Mouse (Mus musculus): ENCODE results near the gene Trpc5.

The Trpc5 gene

DNA sequence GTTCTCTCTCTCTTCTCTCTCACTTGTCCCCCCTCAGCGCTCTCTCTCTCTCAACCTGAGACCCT, at the start of gene Trpc5:
Gene Trpc5, minus strand, starts transcription at position 39 of the 65 bp plus-strand sequence.
- no peak for DNase-seq

DNA sequence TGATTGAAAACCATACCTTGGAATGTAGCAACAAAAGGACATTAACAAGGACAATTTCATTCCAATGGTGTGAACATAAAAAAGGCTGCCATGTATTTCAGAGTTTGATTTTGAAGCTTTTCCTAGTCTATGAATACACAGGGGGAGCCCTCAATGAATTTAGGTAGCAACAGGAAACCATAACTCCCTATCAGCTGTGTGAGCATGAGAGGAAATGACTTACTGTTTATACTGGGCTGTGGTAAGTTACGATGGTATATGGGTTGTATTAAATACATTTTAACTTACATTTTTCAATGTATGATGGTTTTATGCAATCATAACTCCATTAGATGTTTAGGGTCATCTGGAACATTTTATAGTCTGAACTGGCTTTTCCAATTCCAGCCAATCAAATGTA, 28.4 kb upstream of the Trpc5 start:
- no peak for DNase-seq

DNA sequence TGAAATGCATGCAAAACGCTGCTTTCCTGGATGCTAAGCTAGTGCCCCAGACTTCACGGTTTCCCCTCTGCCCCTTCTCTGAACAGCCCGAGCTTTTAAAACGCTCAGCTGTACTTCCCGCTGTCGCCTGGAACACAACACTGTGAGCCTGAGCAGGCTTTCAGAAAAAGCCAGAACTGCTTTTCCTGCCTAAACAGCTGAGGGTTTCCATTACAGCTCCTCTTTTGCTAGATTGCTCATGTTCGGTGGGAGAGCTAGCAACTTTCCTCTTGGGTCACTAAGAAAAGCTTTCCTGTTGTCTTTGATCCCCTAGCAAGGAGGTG, 1.8 kb upstream of the Trpc5 start:
- peak; percentile 3 for DNase-seq

DNA sequence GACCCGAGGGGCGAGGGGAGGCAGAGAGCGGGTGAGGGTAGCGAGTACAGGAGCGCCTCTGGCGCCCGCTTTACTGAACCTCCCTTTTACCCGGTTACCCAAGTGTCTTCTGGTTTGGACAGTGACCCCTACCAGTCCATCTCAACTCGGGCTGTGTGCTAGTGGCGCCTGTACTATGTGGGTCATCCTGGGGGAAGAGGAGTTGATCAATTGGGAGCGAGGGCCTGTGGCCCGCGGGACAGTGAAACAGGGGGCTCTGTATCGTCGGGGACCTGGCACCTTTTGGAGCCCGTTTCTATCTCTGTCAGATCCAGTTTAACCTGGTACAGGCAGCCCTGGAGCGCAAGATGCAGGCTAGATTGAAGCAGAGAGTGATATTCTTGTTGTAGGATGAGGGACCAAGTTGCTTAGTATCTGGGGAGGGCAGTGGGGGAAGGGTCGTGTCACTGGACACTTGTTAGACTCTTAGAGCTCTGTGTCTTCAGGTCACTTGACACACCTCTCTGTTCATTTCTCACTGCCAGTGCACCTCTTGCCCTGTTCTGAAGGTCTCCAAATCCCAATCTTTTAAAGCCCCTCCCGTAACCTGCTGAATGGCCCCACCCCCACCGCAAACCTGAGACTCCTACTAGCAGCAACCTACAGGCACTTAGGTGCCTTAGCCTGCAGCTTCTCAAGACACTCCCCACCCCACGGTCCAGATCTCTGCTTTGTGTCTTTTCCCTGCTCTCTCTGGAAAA, 1.3 kb upstream of the Trpc5 start:
- DNase-seq, result peak; percentile 1

DNA sequence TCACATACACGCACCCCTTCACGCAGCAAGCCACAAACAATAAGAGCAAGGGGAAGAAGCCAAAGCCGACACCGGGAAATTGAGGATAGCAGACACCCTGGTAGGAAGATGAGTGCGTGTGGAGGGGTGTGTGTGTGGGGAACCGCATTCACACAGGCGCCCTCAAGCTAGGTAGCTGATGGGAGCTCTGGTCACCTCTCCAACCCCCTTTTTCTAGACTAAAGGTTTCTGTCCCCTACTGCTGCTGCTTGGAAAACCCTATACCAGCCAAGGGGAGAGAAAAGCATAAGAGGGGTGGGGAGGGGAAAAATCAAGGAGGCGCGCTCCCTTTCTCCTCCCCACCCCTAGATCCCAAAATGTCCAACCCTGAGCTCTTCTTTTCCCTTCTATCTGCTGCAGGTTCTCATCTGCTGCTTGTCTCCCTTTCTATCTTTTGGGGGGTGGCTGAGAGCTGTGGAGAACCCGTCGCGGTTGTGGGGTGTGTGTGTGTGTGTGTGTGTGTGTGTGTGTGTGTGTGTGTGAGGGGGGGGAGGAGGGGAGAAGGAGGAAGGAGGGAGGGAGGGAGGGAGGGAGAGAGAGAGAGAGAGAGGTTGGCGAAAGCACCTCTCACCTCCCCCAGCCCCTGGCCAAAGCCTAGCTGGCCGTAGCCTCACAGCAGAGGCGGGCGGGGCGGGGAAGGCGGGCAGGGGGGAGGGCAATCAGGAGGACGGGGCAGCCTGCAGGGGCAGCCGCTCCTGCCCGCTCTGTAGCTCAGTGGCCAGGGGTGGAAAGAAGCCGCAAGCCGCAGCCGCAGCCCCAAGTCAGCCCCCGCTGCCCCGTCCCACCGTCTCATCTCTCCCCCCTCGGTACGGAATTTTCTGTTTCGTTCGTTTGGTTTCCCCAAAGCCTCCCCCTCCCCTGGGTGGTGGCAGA, 483 bp upstream of the Trpc5 start, which contains the start of gene Rtl4:
Gene Rtl4, plus strand, starts transcription at position 701 of the 912 bp plus-strand sequence.
- peak; percentile 43 for DNase-seq

DNA sequence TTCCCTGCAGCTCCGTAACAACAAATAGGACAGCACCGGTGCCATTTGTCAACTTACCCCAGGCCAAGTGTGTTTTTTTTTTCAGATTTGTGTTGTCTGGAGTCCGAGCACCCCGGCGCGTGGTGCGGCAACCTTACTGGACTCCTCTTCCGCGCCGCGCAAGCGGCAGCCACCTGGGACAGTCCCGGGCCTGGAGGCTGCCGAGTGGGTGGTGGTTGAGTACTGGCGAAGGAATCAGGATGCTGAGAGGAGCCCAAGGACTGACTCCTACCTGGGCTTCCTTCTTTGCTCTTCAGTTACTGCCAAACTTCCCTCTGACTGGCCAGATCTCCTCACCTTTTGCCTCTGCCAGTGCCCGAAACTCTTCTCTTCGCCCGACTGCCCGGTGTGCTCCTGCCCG, 238 bp downstream of the Trpc5 start:
- no peak for DNase-seq

DNA sequence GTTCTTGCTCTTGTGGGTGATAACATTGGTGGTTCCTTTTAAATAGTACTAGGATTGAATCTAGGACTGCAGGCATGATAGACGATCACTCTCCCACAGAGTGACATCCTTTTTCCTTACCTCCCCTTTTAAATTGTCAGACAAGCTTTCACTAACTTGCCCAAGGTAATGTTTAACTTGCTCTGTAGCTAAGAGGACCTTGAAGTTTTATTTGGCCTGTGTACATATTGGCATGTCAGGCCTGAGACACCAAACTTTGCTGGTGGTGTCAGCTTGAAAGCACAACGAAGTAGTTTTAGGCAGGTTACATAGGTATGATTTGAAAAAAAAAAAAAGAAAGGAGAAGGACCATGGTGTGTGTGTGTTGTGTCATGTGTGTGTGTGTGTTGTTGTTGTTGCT, 35.8 kb downstream of the Trpc5 start:
- no peak for DNase-seq

DNA sequence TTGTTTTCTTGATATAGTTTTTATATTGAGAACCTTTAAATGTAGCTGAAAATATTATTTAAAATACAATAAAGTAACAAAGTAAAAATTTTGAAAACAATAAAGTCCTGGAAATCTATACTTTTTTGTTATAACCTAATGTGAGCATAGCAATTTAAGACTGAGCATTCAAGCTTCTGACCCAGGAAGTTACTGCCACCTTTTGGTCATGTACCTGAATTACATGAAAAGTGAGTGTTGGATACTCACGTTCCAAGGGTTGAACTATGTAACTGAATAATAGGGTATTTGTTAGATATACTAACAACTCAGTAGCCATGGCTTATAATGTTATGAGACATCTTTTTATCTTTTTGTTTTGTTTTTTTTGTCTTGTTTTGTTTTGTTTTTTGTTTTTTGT, 42.6 kb downstream of the Trpc5 start:
- DNase-seq, result no peak

DNA sequence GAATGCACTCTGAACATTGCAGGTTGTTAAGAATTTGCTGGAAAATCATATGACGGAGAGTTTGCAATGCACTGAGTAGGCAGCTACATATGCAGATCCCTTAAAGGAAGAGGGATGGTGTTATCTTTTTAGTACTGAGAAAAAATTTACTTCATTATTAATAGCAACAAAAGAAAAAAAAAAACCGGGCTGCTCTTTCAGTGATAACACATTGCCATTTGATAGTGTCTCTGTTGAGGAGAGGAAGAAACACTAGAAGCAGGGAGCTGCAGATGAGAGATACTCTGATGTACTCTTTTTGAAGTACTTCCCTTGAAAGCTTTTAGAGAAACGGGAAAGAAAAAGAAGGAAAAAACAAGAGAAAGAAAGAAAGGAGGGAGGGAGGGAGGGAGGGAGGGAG, 43.2 kb downstream of the Trpc5 start:
- DNase-seq, result no peak

DNA sequence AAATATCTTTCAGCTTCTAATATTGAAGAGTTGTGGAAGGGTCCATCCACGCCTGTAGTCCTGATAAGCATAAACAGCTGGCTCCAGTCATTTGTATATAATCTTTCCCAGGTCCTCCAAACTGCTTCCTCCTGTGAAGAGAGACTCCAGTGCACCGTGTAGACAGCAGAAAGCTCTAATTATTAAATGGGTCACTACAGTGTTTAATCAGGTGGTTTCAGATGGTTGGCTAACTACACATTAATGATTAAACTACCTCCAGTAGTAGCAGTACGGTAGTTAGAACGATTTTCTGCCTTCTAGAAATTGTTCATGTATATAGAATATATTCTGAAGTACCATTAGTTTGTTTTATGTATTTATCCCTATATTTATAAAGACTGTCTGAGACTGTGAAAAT, 75.2 kb downstream of the Trpc5 start:
- DNase-seq, result no peak

DNA sequence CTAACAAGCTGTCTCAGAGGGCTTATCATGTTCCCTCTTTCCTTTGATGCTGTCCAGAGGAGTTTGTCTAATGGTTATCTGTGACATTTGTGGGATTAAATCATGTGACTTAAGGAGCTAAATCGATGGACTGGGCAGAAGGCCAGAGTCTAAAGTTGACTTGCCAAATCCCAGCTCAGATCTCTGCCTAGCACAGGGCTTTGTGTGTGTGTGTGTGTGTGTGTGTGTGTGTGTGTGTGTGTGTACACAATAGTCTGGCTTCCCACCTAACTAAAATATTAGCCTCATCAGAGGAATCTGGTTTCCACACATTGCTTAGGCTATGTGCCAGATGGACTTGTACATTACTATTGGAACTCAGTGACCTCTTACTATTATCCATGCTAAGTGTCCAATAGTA, 151.5 kb downstream of the Trpc5 start:
- peak; percentile 37 for DNase-seq

DNA sequence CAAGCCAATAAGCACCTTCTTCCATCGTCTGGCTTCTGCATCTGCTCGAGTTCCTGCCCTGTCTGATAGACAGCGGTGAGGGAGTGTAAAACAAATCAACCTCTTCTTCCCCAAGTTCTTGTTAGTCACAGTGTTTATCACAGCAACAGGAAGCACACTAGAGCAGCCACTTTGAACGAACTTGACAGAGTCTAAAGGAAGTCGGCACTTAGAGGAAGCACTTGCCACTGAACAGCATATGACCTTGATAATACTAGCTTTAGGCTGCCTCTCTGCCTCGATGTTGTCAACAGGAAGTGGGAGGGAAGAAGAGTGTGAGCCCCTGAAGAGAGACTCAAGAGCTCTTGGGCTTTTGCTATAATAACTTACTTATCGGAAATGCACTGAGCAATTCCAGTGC, 161.9 kb downstream of the Trpc5 start:
- DNase-seq, result no peak

DNA sequence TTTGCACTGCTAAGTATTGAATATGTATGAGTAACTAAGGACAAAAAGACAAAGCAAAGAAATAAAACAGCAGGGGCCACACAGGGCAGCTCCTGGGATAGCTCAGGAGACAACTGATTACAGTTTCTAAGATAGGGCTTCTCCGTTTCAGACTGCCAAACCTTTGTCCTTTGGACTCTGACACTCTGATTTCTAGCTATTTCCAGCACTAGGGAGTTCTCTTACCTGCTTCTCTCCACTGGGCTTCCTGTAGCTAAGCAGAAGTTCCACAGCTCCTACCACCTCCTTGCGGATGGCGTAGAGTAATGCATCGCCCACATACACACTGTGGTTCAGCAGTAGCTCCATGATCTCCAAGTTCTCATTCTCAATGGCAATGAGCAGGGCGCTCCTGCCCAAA, 164.7 kb downstream of the Trpc5 start:
- no peak for DNase-seq

DNA sequence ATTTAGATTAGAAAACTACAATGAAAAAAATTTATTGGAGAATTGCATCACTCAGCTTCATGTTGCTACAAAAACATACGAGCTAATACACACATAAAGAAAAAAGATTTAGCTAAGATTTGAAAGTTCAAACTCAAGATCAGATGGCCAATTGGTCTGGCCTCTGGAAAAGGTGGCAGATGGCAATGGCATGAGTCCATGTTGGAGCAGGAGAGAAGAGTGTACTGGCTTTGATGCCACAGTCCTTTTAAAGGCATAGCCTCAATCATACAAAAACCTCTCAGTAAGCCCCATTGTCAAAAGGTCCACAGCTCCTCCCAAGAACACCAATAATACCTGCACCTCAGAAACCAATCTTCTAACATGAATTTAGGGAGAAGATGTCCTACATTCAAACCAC, 196.6 kb downstream of the Trpc5 start:
- no peak for DNase-seq

DNA sequence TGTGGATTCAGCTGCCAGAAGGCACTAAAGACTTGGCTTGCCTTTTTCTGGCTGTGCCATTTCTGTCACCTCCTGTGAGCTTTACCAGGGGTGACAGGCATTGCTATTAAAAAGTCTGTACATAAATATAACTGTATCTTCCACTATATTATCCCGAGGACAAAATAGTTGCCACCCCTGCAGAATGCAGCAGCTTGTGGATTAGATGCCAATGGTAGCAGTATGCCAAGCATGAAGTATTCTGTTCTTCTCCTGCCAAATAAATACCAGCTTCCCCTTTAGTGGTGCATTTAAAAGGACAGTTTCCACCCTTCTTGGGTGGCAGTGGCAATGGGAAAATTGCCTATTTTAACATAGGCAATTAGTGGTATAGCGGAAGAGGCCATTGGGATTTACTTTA, 223.6 kb downstream of the Trpc5 start:
- no peak for DNase-seq

DNA sequence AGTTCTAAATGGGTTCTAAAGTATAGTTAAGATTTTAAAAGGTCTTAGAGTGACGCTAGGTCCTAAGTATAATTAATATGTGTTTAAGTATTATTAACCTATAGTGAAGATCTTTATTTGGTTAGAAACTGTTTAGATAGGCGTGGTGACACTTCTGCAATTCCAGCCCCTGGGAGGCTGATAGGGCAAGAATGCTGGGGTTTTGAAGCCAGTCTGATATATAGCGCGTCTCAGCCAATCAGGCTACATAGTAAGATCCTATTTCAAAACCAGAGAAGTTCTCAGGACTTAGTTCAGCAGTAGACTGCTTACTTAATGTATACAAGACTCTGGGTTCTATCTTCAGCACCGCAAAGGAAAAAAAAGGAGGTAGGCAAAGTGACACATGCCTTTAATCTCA, 231.7 kb downstream of the Trpc5 start, which contains the start of gene Trpc5os:
Gene Trpc5os, plus strand, starts transcription at position 301 of the 400 bp plus-strand sequence.
- DNase-seq, result no peak

DNA sequence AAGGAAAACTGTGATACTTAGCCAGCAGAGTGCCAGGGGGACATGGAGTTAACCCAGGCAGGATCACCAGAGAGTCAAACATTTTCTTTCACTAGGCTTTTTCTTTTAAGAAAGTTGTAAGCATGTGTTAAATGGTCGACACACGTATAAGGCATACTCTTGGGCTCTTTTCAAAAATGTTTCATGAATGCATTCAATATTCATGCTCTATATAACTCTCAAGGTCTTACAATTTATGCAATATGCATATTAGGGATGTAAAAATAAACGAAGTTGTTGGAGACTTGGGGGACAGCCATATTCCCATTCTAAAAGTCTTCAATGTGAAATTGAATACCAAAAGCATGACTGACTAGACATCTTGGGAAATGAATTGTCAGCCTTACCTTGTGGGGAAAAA, 264.1 kb downstream of the Trpc5 start:
- DNase-seq, result no peak

DNA sequence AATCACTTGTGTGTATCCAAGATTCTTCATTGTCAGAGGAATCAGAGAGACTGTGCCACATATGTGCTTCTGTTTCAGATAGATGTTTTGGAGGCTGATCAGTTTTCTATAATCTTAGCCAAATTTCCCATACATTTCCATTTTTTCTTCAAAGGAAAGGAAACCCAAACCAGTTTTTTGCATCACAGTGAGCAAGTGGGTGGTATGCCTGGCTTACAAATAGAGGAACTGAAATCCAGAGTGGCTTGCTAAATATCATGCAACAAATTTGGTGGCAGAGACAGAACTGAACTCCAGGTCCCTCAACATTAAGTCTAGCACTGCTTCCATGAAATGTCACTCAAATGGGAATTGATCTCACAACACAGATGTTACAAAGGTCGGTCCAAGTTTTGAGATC, 266.9 kb downstream of the Trpc5 start:
- DNase-seq, result no peak

DNA sequence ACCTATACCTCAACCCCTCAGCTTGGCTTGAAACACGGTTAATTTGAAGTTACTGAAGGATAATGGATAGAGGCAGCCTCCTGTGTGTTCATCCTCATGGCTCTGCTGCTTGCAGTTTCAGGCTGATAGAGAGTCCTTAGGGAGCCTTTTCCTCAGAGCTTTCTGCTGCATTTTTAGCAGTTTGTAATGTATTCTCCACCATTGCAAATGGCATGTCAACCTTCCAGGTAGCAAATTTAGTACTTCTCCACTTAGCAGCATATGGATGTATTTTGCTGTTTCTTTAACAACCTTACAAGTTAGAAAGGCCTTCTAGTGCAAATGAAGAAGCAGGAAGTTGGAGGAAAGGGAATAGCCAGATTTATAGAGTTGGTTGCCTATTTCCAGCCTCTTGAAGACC, 267.7 kb downstream of the Trpc5 start:
- DNase-seq, result no peak

DNA sequence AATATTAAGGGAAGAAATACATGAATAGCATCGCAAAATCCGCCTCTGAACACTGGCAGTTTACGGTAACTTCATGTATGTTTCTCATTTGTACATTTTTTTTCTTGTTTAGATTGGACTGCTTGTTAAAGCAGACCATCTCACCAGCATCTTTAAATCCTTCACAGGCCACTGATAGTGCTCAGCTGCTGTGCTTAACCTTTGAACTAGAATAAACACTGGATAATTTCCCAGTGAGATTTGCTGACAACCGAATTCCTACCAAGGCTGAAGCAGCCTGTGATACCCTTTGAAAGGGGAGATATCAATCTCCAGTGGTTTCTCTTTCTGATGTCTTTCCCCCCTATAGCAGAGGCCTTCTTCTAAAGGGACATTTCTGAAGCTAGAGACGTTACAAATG, 279.9 kb downstream of the Trpc5 start:
- DNase-seq, result no peak

DNA sequence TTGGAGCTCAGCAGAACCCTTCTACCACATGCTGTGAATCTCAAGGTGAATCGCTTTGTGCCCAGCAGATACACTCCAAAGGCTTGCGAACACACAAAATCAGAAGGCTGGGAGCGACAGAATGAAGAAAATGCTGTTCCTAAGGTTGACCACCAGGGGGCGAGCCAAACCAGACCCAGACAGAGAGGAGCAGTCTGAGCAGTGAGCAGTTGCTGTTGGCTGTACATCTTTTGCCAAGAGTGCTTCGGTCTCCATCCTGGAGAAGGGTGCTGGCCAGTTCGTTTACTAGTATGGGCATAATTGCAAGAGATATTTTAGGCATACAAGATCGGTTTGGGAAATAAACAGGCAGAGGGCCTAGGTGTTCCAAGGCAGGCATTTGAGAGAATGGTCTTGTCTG, 284.5 kb downstream of the Trpc5 start:
- peak; percentile 49 for DNase-seq

DNA sequence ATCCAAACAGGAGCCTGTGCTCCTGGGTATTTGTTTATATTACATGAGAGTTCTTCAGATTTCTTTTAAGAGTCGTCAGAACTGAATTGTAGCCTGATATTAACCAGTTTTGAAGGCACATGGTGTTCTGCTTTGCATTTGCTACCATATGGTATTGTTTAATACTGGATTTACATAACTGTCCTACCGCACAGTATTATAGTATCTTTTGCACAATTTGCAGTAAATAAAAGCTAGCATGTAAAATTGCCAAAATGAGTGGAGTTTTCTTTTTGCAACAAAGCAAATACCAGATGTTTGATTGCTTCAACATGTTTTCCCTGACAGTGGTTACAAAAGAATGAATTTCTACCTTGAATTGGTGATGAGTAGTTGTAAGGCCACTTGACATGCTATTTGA, 313.8 kb downstream of the Trpc5 start:
- no peak for DNase-seq

DNA sequence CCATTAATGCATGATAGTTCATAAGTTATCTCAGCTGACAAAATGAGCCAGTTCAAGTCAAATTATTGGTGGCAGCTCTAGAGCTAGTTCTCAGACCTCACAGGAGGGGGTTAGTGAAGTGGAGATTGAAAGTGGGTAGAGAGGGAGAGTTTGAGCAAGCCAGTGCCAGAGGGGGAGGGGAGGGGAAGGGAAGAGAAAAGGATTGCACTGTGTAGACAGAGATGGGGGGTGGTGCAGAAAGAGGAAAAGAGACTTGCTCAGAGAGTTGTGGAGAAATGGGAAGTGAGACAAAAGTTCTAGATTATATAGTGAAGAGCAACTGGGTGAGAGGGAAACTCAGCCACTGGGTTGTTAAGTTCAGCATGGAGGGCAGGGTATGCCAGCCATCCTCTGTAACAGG, 349.6 kb downstream of the Trpc5 start:
- no peak for DNase-seq

DNA sequence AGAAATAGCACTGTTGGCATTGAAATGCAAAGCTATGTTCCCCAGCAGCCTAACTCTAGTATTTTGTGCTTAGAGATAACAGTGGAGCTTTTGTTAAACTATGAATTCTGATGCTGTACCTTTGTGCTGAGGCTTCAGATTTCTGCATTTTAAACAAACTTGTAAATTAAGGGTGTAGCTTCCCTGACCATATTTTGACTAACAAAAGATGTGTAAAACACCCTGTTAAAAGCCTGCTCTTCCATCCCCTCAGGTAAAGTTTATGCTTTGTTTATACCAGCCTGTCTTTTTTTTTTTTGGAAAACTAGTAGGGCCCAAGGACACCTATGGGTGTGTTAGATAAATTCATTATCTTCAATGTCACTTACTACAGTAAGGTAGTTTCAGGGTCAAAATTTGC, 350.0 kb downstream of the Trpc5 start:
- no peak for DNase-seq
